Mouse (Mus musculus) heart, postnatal 0 days (tissue): ENCODE measurements around the gene Gdf1.

Experiments used
- CTCF ChIP-seq: IDR thresholded peaks from 2 replicates; pipeline ENCODE4 v1.5.1; 2016; ENCODE audit warnings: antibody characterized with exemption, control low read depth, low read depth
- EP300 ChIP-seq: IDR thresholded peaks from 2 replicates; pipeline ENCODE4 v1.6.1; 2016; ENCODE audit warnings: antibody characterized with exemption, low read depth

DNA sequence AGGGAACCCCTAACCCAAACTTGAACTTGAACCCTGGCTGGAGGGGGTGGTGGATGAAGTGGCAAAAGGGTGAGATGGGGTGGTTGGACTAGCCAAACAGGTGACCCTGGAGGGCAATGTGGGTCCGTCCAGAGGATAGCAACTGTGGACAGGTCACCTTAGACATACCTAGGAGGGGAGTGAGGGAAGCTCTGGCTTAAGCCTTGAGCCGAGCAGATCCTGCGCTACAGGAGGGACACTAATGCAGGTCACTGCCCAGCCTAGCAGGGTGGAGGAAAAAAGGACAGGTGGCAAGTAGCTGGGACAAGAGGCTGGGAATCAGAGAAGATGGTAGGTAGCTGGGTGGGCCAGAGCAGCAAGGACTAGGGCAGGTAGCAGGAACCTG, 22.4 kb downstream of the Gdf1 start:
- TF ChIP-seq CTCF, result no peak
- TF ChIP-seq EP300, result no peak
